Mouse (Mus musculus): ENCODE measurements around the gene Hunk. TPM values are rescaled to one million over a fixed set of nuclear protein-coding genes. Genes with fewer than 3 reads are reported as not detected.

The Hunk gene
- polyA plus RNA-seq, 1 experiment from 2014 or later: 21.2 TPM

DNA sequence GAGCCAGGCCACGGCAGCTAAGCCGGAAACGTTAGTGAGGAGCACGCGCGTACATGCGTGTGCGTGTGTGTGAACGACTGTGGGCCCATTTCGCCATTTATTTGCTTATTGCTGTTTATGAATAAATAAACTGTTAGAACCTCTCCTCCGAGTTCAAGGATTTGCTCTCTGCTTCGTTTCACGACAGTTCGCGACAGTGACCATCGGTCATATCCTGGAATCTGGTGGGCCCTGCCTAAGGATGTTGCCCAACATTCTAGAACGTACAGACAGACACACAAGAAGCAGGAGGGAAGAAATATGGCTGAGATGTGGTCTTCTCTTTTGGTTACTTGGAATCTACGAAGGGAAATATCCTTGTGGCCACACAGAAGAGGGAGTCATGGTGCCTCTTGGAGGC, 138.6 kb downstream of the Hunk start:
- WGBS: 94% methylated on average over 18 of the region's 18 CpGs
- no peaks in the 10 kb centered on the region for H3K36me3 ChIP-seq (ENCODE audit: insufficient read depth)
- DNase-seq: no peak
- H3K9me3 ChIP-seq (ENCODE audit: low read depth, low read length): no peaks in the 10 kb centered on the region
- no peak for ATAC-seq (ENCODE audit: insufficient read depth)
- H3K9ac ChIP-seq: no peak overlapping the region
- no peaks in the 10 kb centered on the region for H3K27me3 ChIP-seq (ENCODE audit: insufficient read depth, low read length)
- TF ChIP-seq CTCF (IDR thresholded peaks at IDR 0.05; ENCODE audit: low read depth): no peak
- H3K27ac ChIP-seq (ENCODE audit: low read depth): no peak overlapping the region
- H3K4me3 ChIP-seq (ENCODE audit: low read depth, low read length): no peak overlapping the region
- peaks cover 10% of the 10 kb centered on the region; the same call in 1 of the 2 replicates for H3K4me1 ChIP-seq (ENCODE audit: insufficient read depth)
- no peak overlapping the region for H3K4me2 ChIP-seq

DNA sequence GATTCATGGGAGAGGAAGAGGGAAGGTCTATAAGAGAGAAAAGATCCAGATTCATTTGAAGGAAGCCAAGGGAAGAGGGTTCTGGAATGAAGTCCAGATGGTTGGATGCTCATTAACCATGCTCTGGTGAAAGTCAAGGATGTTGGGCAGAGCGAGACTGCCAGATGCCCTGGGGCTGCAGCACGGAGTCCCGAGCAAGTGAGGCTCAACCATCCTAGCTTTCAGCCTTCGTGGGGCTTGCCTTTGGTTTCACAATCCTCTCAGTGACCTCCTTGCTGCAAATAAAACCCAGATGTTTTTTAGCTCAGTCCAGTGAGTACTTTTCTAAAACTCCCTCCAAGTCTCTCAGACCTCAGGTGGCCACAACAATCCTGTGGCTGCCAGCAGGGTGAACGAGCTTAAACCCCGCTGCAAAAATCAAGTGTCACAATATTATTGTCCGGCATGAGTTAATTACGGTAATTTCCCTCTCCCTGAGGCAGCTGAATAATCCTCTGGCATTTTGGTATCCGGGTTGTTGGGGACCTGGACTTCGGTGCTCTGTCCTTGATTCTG, 147.4 kb downstream of the Hunk start:
- ATAC-seq (ENCODE audit: insufficient read depth): no peak
- Histone ChIP-seq H3K27ac (ENCODE audit: low read depth) (no peak overlapping the region), H3K4me2 (no peak overlapping the region), H3K36me3 (ENCODE audit: insufficient read depth) (no peaks in the 10 kb centered on the region), H3K4me1 (ENCODE audit: insufficient read depth) (peaks cover 3% of the 10 kb centered on the region; the same call in 1 of the 2 replicates), H3K27me3 (ENCODE audit: insufficient read depth, low read length) (no peaks in the 10 kb centered on the region), H3K4me3 (ENCODE audit: low read depth, low read length) (no peak overlapping the region), H3K9me3 (ENCODE audit: low read depth, low read length) (no peaks in the 10 kb centered on the region), H3K9ac (no peak overlapping the region)
- no peak for TF ChIP-seq CTCF (IDR thresholded peaks at IDR 0.05; ENCODE audit: low read depth)
- 66% methylated on average over 10 of the region's 10 CpGs for WGBS
- peak; percentile 19 for DNase-seq

DNA sequence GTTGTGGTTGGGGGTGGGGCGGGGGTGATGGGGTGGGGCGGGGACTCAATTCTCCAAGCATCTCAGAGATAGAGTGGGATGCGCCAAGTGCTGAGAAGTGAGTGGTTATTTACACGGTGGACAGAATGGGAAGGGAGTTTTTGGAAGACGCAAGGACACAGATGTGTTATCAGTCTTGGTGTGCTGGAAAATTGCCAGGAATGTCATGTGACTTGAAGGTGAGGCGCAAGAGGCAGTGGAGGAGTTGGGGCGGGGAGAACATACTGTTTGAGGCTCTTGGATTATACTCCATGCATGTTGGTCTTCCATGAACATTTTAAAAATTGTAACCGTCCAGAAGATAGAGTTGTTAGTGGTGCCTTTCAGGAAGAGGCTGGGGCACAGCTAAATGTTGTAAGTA, 148.8 kb downstream of the Hunk start:
- no peak overlapping the region for H3K4me3 ChIP-seq (ENCODE audit: low read depth, low read length)
- no peaks in the 10 kb centered on the region for H3K9me3 ChIP-seq (ENCODE audit: low read depth, low read length)
- DNase-seq (peak; percentile 60), ATAC-seq (ENCODE audit: insufficient read depth) (peak; percentile 39)
- no peak overlapping the region for H3K9ac ChIP-seq
- WGBS: 44% methylated on average over 8 of the region's 8 CpGs
- peaks cover 3% of the 10 kb centered on the region; the same call in 1 of the 2 replicates for H3K4me1 ChIP-seq (ENCODE audit: insufficient read depth)
- no peak for TF ChIP-seq CTCF (IDR thresholded peaks at IDR 0.05; ENCODE audit: low read depth)
- H3K27ac ChIP-seq (ENCODE audit: low read depth): no peak overlapping the region
- no peaks in the 10 kb centered on the region for H3K27me3 ChIP-seq (ENCODE audit: insufficient read depth, low read length)
- H3K36me3 ChIP-seq (ENCODE audit: insufficient read depth): no peaks in the 10 kb centered on the region
- no peak overlapping the region for H3K4me2 ChIP-seq

DNA sequence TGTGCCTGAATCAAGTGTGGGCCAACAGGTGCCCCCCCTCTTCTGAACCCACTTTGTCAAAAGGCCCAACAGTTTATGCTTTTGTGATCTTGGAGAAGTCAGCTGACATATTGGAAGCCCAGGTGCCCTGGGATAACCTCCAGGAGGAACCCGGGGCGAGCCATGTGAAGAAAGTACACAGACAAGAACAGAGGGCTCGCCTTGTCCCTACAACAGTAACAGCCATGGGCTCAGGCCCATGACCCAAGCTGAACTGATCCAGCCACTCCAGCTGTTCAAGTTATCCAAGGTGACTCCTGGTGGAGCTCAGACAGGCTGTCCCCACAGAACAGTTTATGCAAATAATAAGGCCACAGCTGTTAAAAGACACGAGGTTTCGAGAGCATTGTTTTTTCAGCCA, 153.1 kb downstream of the Hunk start:
- DNase-seq (no peak), ATAC-seq (ENCODE audit: insufficient read depth) (no peak)
- WGBS: 62% methylated on average over 5 of the region's 5 CpGs
- Histone ChIP-seq H3K27me3 (ENCODE audit: insufficient read depth, low read length) (no peaks in the 10 kb centered on the region), H3K27ac (ENCODE audit: low read depth) (no peak overlapping the region), H3K36me3 (ENCODE audit: insufficient read depth) (no peaks in the 10 kb centered on the region), H3K4me2 (no peak overlapping the region), H3K4me3 (ENCODE audit: low read depth, low read length) (no peak overlapping the region), H3K4me1 (ENCODE audit: insufficient read depth) (peaks cover 3% of the 10 kb centered on the region; the same call in 1 of the 2 replicates), H3K9me3 (ENCODE audit: low read depth, low read length) (no peaks in the 10 kb centered on the region), H3K9ac (no peak overlapping the region)
- TF ChIP-seq CTCF (IDR thresholded peaks at IDR 0.05; ENCODE audit: low read depth): no peak

DNA sequence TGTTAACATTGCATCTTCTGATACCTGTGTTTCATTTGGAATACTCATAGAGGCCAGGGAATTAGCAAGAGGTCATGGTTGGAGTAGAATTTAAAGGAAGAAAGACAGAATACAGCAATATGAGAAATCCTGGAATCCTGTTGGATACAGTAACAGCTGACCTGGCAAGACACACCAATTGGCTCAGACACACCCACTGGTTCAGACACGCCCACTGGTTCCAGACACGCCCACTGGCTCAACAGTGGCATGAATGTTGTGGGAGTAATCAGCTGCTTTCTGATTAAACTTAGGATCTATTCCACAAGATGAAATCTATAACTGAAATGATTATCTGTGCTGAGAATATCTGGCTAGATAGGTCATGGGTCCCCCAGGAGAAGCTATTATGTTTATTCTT, 155.4 kb downstream of the Hunk start:
- H3K9ac ChIP-seq: no peak overlapping the region
- WGBS: 71% methylated on average over 2 of the region's 2 CpGs
- no peak for TF ChIP-seq CTCF (IDR thresholded peaks at IDR 0.05; ENCODE audit: low read depth)
- H3K4me2 ChIP-seq: no peak overlapping the region
- H3K27me3 ChIP-seq (ENCODE audit: insufficient read depth, low read length): no peaks in the 10 kb centered on the region
- H3K4me1 ChIP-seq (ENCODE audit: insufficient read depth): peaks cover 15% of the 10 kb centered on the region
- H3K9me3 ChIP-seq (ENCODE audit: low read depth, low read length): no peaks in the 10 kb centered on the region
- no peak overlapping the region for H3K4me3 ChIP-seq (ENCODE audit: low read depth, low read length)
- DNase-seq (no peak), ATAC-seq (ENCODE audit: insufficient read depth) (no peak)
- no peak overlapping the region for H3K27ac ChIP-seq (ENCODE audit: low read depth)
- H3K36me3 ChIP-seq (ENCODE audit: insufficient read depth): no peaks in the 10 kb centered on the region

DNA sequence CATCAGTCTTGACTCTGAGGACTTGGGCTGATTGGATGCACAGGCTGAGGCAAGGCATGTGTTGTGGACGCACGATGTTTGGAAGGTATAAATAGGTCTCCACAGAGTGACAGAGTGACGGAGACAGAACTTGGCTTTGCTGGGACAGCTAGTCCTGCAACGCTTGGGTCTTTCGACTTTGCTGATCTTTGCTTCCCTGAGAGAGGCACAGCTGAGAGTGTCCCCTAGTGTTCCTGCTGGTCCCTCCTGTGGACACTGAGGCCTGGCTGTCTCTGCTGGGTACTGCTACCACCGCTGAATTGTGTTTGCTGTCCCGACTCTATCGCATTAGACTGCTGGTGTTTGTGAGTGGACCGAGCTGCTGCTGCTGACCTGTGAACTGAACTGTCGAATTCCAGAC, 156.6 kb downstream of the Hunk start:
- Histone ChIP-seq H3K27me3 (ENCODE audit: insufficient read depth, low read length) (no peaks in the 10 kb centered on the region), H3K4me1 (ENCODE audit: insufficient read depth) (peaks cover 16% of the 10 kb centered on the region), H3K36me3 (ENCODE audit: insufficient read depth) (no peaks in the 10 kb centered on the region), H3K9me3 (ENCODE audit: low read depth, low read length) (no peaks in the 10 kb centered on the region), H3K27ac (ENCODE audit: low read depth) (no peak overlapping the region), H3K9ac (no peak overlapping the region), H3K4me3 (ENCODE audit: low read depth, low read length) (no peak overlapping the region), H3K4me2 (no peak overlapping the region)
- DNase-seq (peak; percentile 72), ATAC-seq (ENCODE audit: insufficient read depth) (peak; percentile 68; the same call in 1 of the 2 replicates)
- 39% methylated on average over 10 of the region's 10 CpGs for WGBS
- peak; percentile 53 for TF ChIP-seq CTCF (IDR thresholded peaks at IDR 0.05; ENCODE audit: low read depth)

DNA sequence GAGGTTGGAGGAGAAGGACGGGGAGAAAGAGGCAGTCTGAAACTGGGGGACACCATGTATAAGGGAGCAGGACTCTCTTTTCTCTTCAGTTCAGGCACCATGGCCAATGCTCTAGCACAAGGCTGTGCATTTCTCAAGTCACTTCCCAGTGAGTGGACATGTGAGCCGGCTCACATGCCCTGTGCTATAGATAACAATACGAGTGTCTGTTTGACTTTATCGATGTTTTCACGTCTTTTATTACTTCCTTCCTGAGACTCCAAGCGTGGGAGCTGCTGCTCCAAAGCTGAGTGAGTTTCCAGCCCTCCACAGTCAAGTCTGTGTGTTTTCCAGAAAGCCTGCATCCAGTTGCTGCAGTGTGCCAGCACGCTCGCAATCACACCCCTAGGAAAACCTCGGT, 158.4 kb downstream of the Hunk start:
- DNase-seq (peak; percentile 73), ATAC-seq (ENCODE audit: insufficient read depth) (peak; percentile 71)
- Histone ChIP-seq H3K4me1 (ENCODE audit: insufficient read depth) (peaks cover 16% of the 10 kb centered on the region), H3K27ac (ENCODE audit: low read depth) (peak overlapping the region; percentile 22; the same call in 1 of the 2 replicates), H3K9ac (no peak overlapping the region), H3K9me3 (ENCODE audit: low read depth, low read length) (no peaks in the 10 kb centered on the region), H3K36me3 (ENCODE audit: insufficient read depth) (no peaks in the 10 kb centered on the region), H3K27me3 (ENCODE audit: insufficient read depth, low read length) (no peaks in the 10 kb centered on the region), H3K4me2 (no peak overlapping the region), H3K4me3 (ENCODE audit: low read depth, low read length) (no peak overlapping the region)
- 29% methylated on average over 9 of the region's 9 CpGs for WGBS
- no peak for TF ChIP-seq CTCF (IDR thresholded peaks at IDR 0.05; ENCODE audit: low read depth)
